Mouse (Mus musculus) embryo, embryonic 9.5 days (tissue): ENCODE results near the gene Ifna13.

Source experiments
- DNase-seq: peaks from one replicate; pipeline ENCODE4 v3.0.0-alpha.2; 2017; ENCODE audit errors: extremely low spot score

Gene Ifna13

DNA sequence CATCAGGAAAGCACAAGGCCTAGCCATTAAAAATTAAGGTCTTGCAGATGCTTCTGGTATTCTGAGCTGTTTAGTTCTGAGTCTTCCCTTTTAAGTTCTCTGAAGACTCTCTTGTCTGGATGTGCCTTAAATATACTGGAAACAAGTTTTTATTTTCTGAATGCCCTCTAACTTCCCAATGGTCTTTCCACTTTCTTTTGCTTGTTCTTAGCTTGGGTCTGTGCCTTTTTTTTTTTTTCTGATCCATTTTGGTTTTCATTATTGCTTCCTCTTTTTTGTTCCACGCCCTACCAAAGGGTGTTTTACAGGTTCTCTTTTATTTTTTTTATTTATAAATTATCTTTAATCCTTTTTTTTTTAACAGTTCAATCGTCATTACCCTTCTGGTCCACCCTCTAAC is at the start of gene Ifna13:
Ifna13 (minus strand) TSS at position 101 of the 400 bp plus-strand sequence.
- no peak for DNase-seq

DNA sequence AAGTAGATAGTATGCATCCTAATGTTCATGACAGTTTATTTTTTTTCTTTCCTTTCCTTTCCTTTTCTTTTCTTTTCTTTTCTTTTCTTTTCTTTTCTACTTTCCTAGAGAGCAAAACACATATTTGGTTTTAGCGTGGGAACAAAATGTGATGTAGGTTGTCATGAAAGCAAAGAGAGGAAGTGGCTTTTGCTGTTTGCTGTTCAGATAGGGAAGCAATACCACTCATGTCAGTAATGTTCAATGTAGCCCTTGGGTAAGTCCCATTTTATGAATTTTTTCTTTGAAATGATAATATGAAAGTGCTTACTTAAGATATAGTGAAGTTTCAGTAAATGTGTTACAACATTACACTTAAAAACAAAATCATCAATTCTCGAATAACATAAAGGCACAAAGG is 49.1 kb upstream of the Ifna13 start:
- no peak for DNase-seq

DNA sequence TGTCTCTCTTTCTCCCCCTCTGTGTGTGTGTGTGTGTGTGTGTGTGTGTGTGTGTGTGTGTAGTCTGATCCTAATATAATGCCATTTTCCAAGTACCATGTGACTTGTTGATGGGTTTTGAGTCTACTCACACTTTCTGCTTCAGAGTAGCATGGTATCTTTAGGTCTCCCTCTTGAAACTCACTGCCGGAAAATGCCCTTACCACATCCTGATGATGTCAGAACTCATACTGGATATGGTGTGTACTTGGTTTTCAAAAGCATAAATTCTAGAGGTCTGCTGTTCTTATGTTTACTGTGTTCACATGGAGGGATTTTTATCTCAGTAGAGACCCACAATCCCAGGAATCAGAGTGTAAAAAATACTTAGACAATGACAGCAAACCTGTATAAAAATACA is 48.3 kb upstream of the Ifna13 start:
- DNase-seq = no peak

DNA sequence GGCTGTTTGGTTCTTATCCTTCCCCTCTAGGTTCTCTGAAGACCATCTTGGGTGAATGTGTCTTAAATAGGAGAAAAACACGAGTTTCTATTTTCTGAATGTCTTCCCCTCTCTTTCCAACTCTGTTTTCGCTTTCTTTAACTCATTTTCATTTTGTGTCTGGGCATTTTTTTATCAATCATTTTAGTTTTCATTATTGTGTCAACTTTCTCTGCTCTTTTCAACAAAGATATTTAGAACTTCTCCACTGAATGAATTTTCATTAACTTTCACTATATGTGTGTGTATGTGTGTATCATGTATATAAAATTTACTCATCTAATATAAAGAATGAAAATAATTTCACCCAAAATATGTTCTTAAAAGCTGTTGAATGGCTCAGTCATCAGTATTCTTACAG is 47.0 kb upstream of the Ifna13 start, which contains the start of gene Ifnab:
Ifnab (minus strand) TSS at position 101 of the 400 bp plus-strand sequence.
- no peak for DNase-seq

DNA sequence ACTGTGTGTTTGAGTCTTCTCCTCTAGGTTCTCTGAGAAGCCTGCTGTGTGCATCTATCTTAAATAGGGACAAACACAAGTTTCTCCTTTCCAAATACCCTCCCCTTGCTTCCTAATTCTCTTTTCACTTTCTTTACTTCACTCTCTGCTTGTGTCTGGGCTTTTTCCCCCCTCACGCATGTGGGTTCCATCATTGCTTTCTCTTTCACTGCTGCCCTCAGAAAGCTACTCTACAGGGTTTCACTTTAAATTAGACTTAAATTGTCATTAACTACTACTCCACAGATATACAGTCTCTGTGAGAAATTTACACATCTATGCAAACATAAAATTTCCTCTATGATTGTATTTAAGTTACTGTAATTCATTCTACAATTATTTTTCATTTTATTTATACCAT is 39.6 kb upstream of the Ifna13 start, which contains the start of gene Ifna2:
Ifna2 (minus strand) TSS at position 101 of the 400 bp plus-strand sequence.
- no peak for DNase-seq

DNA sequence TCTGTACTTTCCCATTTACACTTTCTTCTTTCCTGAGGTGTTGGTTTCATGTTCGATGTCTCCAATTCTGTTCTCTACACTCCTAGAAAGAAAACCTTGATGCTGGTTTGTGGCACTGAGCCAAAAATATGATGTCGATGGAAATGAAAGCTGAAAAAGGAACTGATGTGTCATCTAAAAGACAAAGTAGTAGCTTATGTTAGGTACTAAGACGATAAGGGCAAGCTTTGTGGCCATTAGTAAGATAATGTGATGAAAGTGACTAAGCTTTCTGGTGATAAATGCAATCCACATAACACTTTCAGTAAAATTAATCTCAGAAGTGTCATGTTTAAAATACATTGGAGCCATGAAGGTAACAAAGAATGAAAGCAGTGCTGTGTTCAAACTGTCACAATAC is 37.1 kb upstream of the Ifna13 start:
- DNase-seq = no peak

DNA sequence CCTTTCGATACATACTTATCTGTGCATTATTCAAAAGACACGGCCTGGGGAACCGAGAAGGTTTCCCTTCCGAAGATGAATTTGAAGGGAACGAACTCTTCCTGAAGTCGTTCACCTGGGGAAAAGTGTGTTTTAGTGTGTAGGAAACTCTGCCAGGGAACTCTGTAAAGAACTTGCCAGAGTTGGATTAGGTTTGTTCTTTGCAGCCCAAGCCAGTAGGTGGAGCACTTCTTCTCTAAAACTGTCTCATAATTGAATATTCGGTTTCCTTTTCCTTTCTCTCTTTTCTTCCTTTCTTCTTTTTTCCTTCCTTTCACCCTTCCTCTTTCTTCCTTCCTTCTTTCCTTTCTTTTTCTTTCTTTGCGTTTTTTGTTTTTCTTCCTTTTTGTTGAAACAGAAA is 36.1 kb upstream of the Ifna13 start:
- peak; percentile 5 for DNase-seq

DNA sequence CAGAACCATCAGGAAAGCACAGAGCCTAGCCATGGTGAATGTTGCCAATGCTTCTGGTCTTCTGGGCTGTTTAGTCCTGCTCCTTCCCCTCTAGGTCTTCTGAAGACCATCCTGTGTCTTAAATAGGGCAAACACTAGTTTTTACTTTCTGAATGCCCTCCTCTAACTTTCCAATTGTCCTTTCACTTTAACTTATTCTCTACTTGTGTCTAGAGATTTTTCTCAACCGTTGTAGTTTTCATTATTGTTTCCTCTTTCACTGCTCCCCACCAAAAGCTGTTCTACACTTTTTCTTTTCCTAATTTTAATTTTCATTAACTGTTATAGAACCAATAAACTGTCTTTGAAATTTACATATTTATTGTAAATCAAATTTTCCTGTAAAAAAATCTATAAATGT is 32.6 kb upstream of the Ifna13 start, which contains the start of gene Ifna16:
Ifna16 (minus strand) TSS at position 101 of the 400 bp plus-strand sequence.
- DNase-seq = no peak

DNA sequence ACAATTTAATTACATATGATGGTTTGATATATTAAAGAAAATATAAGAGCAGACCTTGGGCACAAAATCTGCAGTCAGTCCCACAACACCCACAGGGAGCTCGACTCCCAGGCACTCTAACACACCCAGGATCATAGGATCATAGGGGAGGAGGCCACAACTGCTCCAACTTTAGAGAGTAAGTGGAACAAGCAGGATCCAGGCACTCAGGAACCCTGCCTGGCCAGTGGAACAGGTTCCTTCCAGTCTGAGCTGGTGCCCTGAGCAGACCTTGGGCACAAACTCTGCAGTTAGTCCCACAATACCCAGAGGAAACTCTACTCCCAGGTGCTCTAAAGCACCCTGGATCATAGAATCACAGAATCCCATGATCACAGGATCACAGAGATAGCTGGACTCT is 11.2 kb upstream of the Ifna13 start:
- DNase-seq = no peak

DNA sequence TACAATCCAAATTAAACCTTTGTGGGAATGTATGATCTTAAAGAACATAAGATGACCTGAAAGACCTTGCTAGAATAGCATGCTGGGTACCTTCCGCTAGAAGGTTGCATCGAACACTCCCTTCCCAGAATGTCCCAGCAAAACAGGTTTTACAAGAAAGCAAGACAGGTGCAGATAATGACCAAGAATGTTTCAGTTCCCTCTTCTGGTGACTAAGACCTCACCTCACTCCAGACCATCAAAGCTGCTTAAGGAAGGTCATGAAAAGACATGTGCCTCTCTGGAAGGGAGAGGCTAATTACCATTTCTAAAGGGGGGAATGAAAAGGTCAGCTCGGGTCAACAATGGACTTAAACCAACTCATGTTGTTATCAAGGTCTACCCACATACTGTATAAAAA is 9.4 kb upstream of the Ifna13 start:
- no peak for DNase-seq

DNA sequence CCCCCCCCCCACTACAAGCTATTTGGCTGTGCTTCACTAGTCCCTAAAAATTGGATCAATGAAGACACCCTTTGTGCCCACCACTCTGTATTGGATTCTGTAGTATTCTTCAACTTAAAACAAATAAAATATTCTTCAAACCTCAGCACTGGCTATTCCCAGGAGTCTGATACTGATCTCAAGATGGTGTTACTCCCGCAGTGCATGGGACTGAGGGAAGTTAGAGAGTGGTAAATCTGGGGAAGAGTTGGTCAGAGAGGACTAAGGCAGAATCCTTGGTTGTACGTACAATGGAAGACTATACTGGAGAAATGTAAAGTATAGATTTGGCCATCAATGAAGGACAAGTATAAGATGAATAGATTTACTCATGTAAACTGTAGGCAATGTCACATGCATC is 1.7 kb downstream of the Ifna13 start:
- DNase-seq = peak; percentile 5

DNA sequence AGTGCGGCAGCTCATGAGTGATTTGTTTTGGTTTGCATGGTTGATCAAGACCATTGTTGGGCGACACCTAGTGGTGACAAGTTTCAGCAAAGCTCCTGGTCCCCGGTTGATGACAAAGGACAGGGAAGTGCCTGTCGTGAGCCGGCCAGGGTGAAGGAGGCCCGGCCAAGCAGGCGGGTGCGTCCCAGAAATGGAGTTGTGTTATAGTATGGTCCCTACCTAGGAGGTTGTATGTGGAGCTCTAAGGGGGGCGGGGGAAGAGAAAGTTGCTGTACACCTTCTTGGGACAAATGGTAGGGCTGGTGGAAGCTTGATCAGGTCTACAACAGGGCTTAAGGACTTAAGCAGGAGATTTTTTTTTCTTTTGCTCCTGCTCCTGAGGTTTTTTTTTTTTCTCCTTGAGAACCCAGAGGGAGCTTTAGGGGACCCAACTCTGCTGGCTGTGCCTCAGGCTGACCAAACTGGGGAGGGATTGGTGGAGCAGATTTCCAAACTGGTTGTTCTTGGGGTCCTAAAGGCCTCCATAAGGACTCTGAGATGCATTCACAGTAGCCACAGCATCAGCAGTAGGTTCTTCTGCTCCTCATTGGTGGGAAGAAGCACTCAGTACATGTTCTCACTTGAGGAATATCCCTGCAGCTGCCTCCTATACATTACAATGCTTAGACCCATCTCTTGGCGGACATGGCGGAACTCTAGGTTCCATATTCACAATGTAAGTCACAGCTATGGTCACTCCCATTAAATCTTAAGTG is 3.0 kb downstream of the Ifna13 start:
- peak; percentile 89 for DNase-seq

DNA sequence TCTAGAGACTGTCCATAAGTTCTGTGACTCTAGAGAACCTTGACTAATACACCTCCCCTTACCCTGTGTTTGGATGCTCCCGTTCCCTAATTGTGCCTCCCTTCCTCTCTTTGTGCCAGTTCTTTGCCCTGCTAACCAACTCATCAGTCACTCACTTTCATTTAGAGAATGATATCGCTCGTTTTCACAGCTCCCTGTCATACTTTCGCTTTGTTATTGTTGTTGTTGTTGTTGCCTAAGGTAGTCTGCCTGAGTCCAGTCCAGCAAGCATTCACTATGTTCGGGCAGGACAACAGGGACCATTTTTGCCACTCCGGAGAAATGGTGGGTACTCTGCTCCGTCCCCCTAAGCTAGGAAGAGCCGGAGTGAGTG is 3.6 kb downstream of the Ifna13 start:
- DNase-seq = no peak

DNA sequence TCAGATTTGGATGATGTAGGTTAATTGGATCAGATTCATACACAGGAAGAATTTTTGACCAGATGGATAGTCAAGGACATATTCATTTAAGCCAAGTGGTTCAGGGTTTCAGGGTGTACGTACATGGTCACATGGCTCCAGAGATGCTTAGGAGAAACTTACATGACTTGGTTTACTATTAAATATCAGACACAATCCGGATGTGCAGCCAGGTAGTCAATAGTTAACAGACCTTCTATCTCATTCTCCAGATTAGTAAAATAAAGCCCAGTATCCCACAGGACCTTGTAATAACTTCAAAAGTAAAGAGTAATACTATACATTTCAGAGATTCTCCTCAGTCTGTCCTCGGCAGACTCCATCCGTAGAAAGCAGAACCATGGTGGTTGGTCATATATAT is 9.9 kb downstream of the Ifna13 start, which contains the start of gene C87499:
C87499 (minus strand) TSS at position 101 of the 400 bp plus-strand sequence.
- DNase-seq = no peak

DNA sequence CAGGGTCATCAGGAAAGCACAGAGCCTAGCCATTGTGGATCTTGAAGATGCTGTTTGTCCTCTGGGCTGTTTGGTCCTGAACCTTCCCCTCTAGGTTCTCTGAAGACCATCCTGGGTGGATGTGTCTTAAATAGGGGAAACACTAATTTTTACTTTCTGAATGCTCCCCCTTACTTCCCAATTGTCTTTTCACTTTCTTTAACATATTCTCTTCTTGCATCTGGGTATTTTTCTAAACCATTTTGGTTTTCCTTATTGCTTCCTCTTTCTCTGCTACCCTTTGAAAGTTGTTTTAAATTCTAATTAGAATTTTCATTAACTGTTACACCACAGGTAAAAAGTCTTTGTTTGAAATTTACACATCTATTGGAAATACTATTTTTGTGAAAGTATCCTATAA is 41.0 kb downstream of the Ifna13 start, which contains the start of gene Ifna12:
Ifna12 (minus strand) TSS at position 101 of the 400 bp plus-strand sequence.
- no peak for DNase-seq
